Mouse (Mus musculus) intestine, embryonic 14.5 days (tissue): ENCODE data around the gene Stx1b. TPM values are rescaled to one million over a fixed set of nuclear protein-coding genes. Genes with fewer than 3 reads are reported as not detected.

Source experiments
- ATAC-seq: fragments of 200-750 bp; cut with Nextera tagmentation; replicated peaks from 2 replicates; pipeline ENCODE4 v1.8.0; 2017; ENCODE audit warnings: low read depth, moderate number of reproducible peaks, moderate TSS enrichment, moderate library complexity; ENCODE audit not compliant: low FRiP score, low TSS enrichment
- DNase-seq: peaks from one replicate; pipeline ENCODE4 v3.0.0-alpha.2; 2018; ENCODE audit warnings: low spot score
- H3K27ac ChIP-seq: fragments of 300-500 bp; sonication (generic); 2 replicates; pipeline ENCODE4 v1.5.1; 2014; ENCODE audit warnings: low read depth, mild to moderate bottlenecking, control low read depth
- H3K27me3 ChIP-seq: fragments of 300-500 bp; sonication (generic); replicated peaks from 2 replicates; pipeline ENCODE4 v1.6.1; 2014; ENCODE audit warnings: low read length, control low read depth; ENCODE audit not compliant: control insufficient read depth, insufficient read depth
- H3K36me3 ChIP-seq: fragments of 300-500 bp; sonication (generic); 2 replicates; pipeline ENCODE4 v1.6.1; 2014; ENCODE audit warnings: low read length, control low read depth; ENCODE audit not compliant: control insufficient read depth, insufficient read depth
- H3K4me1 ChIP-seq: fragments of 300-500 bp; sonication (generic); replicated peaks from 2 replicates; pipeline ENCODE4 v1.6.1; 2014; ENCODE audit warnings: low read length, control low read depth, mixed read lengths; ENCODE audit not compliant: control insufficient read depth, insufficient read depth
- H3K4me2 ChIP-seq: fragments of 300-500 bp; sonication (generic); 2 replicates; pipeline ENCODE4 v1.6.1; 2014; ENCODE audit warnings: low read length
- H3K4me3 ChIP-seq: fragments of 300-500 bp; sonication (generic); 2 replicates; pipeline ENCODE4 v1.5.1; 2014; ENCODE audit warnings: low read depth, low read length, control low read depth, mixed read lengths
- H3K9ac ChIP-seq: fragments of 300-500 bp; sonication (generic); 2 replicates; pipeline ENCODE4 v1.6.1; 2014; ENCODE audit warnings: mild to moderate bottlenecking, low read length
- H3K9me3 ChIP-seq: fragments of 300-500 bp; sonication (generic); 2 replicates; pipeline ENCODE4 v1.6.1; 2016; ENCODE audit warnings: low read length, control low read depth; ENCODE audit not compliant: control insufficient read depth
- WGBS: fragments of 180-500 bp; shearing (Covaris S2); extraction: QIAGEN DNeasy Blood & Tissue Kit; methylation state at CpG from one replicate; pipeline ENCODE4 v1.1.7; 2014; 5-methylcytosine and 5-hydroxymethylcytosine counted together
- polyA plus RNA-seq: library from polyadenylated mRNA; unstranded; fragments of >200 nt; fragmentation: Nextera tagmentation; extraction: Ambion mirVana; gene quantifications from 2 replicates; pipeline ENCODE4 v1.2.1, GENCODE M21; 2014

Stx1b gene
- 4.9 and 6.1 TPM in 2 replicates for polyA plus RNA-seq

DNA sequence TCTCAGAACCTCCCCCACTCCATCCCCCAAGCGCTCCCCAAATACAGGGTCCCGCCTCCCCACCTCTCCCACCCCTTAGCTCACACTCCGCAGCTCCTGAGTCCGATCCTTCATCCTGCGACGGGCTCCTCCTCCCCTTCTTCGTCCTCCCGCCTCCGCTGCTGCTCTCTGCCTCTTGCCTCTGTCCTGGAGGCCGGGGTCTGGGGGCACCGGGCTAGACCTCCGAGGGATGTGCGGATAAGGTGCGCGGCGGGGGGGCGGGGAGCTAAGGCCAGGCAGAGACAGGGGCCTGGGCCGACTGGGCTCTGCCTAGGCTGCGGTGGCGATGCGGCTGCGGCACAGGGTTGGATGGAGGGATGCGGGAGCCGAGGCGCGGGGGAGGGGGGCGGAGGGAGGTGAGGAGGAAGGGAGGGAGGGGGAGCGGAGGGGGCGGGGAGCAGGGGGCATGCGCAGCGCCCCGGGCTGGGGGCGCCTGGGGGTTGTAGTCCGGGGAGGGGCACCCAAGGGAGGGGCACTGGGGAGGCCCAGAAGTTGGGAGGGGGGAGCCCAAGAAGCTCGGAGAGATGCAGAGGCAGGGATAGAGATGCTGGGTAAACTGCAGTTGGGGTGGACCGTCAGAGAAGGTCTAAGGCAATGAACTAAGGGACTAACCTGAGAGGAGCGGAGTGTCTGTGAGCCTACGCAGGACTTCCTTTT is at the start of gene Stx1b, which contains the start of gene Stx4a:
TSS of gene Stx1b (minus strand) at position 374 of the 696 bp plus-strand sequence.
TSS of gene Stx4a (plus strand) at position 119 of the 696 bp plus-strand sequence.
- peak; percentile 63 for ATAC-seq
- peak; percentile 72 for DNase-seq
- H3K4me2 ChIP-seq = peak within 1 kb of the TSS; percentile 60
- peaks cover 18% of the 10 kb centered on the region for H3K4me1 ChIP-seq
- no peaks in the 10 kb centered on the region for H3K36me3 ChIP-seq
- WGBS = 5% methylated on average over 35 of the region's 38 CpGs
- 0 out of 2 replicates have a peak within 1 kb of the TSS, but pooled peaks have one; percentile 33 for H3K27ac ChIP-seq
- H3K9ac ChIP-seq = peak within 1 kb of the TSS; percentile 57
- no peaks in the 10 kb centered on the region for H3K9me3 ChIP-seq
- H3K27me3 ChIP-seq = no peaks in the 10 kb centered on the region
- peak within 1 kb of the TSS; percentile 68 for H3K4me3 ChIP-seq

DNA sequence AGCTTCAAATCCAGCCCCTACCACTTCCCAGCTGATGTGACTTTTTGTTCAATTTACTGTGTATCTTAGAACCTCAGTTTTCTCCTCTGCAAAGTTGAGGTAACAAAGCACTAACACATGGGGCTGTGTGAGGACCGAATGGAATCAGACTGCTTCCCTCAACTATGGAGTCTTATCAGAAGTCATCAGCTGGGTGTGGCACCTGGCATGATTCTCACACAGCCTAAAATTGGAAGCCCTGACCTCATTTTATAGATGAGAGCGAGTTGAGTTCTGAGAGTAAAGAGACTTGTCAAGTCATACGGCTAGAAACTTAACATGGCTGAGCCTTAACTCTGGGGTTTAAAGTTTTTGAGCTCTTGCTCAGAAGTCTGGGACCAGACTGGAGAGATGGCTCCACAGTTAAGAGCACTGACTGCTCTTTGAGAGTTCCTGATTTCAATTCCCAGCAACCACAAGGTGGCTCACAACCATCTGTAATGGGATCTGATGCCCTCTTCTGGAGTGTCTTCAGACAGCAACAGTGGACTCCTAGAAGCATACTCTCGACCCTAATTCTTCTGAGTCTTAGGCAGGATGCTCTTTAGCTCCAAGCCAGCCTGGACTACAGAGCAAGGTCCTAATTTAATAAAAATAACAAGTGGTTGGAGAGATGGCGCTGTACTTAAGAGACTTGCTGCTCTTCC is 45.9 kb upstream of the Stx1b start:
- Histone ChIP-seq H3K9ac (no peak overlapping the region), H3K4me1 (peaks cover 10% of the 10 kb centered on the region; the same call in 1 of the 2 replicates), H3K9me3 (no peaks in the 10 kb centered on the region), H3K27ac (no peak overlapping the region), H3K4me2 (no peak overlapping the region), H3K4me3 (no peak overlapping the region), H3K27me3 (no peaks in the 10 kb centered on the region), H3K36me3 (peaks cover 37% of the 10 kb centered on the region)
- no peak for DNase-seq
- 81% methylated on average over 5 of the region's 5 CpGs for WGBS
- no peak for ATAC-seq

DNA sequence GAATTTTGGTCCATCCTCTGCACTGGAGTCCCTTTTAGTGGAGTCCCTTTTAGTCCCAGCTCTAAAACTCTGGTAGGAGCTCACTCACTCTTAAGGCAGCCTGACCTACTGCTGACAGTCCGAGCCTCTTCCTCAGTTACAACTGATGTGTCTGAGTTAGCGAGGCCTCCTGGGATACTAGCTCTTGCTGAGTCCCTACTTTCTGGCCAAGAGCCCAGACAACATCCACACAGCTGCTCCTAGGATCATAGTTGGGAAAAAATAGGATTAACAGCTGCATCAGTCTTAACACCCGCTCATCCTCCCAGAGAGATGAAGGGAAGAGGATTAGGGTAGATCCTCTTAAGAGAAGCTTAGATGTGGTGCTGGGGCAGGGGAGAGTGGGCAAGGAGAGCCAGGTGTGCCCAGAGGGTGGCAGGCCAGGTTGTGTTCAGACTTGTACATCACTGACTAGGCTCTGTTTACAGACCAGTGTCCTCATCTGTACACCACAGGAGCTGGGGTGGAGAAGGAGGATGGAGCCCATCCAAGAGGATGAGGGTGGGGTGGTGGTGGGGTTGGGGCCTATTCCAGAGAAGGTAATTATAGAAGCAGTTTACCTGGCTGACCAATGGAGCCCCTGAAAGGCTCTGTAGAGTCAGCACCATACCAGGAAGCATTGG is 44.9 kb upstream of the Stx1b start:
- no peak overlapping the region for H3K9ac ChIP-seq
- peaks cover 46% of the 10 kb centered on the region for H3K36me3 ChIP-seq
- H3K4me3 ChIP-seq = no peak overlapping the region
- no peak overlapping the region for H3K27ac ChIP-seq
- peaks cover 6% of the 10 kb centered on the region; the same call in 1 of the 2 replicates for H3K4me1 ChIP-seq
- H3K27me3 ChIP-seq = no peaks in the 10 kb centered on the region
- ATAC-seq = no peak; the same call in 1 of the 2 replicates
- 61% methylated on average over 3 of the region's 3 CpGs for WGBS
- no peak for DNase-seq
- no peaks in the 10 kb centered on the region for H3K9me3 ChIP-seq
- H3K4me2 ChIP-seq = no peak overlapping the region

DNA sequence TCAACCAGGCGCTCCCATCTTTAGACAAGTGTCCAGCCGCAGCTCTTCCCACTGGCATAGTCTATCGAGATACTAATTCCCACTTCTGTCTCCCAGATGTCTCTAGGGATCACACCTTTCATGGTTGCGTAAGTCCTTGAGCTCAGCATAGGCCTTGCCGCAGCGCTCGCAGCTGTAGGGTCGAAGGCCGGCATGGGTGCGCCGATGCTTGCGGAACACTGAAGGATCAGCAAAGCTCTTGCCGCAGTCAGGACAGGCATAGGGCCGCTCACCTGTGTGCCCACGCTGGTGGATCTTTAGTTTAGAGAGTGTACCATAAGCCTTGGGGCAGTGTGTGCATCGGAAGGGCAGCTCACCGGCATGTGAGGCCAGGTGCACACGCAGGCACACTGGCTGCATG is 43.3 kb upstream of the Stx1b start:
- Histone ChIP-seq H3K9ac (no peak overlapping the region), H3K36me3 (peaks cover 43% of the 10 kb centered on the region), H3K4me3 (no peak overlapping the region), H3K4me2 (no peak overlapping the region), H3K4me1 (no peaks in the 10 kb centered on the region), H3K27me3 (no peaks in the 10 kb centered on the region), H3K27ac (no peak overlapping the region), H3K9me3 (no peaks in the 10 kb centered on the region)
- WGBS = 97% methylated on average over 18 of the region's 18 CpGs
- ATAC-seq (no peak), DNase-seq (no peak)

DNA sequence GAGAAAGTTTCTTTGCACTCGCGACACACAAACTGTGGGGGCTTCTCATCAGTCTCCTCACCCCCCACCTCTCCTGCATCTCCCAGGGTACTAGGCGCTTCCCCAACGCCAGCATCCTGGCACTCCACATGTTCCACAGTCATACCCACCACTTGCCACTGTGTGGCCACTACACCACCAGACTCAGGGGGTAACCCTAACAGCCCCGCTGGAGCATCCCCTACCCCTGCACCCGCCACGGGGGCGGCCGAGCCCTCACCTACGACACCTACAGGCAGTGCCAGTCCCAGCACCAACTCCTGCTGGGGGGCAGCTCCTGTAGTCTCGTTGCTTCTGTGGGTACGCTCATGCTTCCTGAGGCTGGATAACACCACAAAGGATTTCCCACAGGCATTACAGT is 42.1 kb upstream of the Stx1b start:
- Histone ChIP-seq H3K9ac (no peak overlapping the region), H3K4me1 (no peaks in the 10 kb centered on the region), H3K36me3 (peaks cover 39% of the 10 kb centered on the region), H3K9me3 (no peaks in the 10 kb centered on the region), H3K4me3 (no peak overlapping the region), H3K27ac (no peak overlapping the region), H3K4me2 (no peak overlapping the region), H3K27me3 (no peaks in the 10 kb centered on the region)
- ATAC-seq = no peak
- 92% methylated on average over 12 of the region's 12 CpGs for WGBS
- no peak for DNase-seq

DNA sequence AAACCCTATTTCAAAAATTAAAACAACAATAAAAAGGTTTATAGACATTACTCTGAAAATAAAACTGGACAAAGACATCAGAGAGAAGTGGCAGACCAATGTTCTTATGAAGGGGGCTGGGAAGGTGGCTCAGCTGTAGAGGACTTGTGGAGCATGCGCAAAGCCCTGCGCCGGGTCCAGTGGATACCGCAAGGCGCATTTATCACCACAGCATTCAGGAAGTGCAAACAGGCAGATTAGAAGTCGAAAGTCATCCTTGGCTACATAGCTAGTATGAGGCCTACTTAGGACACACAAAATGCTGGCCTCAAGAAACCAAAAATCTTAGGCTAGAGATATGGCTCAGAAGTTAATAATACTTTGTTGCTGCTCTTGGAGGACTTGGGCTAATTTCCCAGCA is 33.9 kb upstream of the Stx1b start:
- Histone ChIP-seq H3K4me1 (no peaks in the 10 kb centered on the region), H3K4me3 (no peak overlapping the region), H3K9me3 (no peaks in the 10 kb centered on the region), H3K4me2 (no peak overlapping the region), H3K9ac (no peak overlapping the region), H3K27me3 (no peaks in the 10 kb centered on the region), H3K27ac (no peak overlapping the region), H3K36me3 (no peaks in the 10 kb centered on the region)
- DNase-seq = no peak
- ATAC-seq = no peak
- 92% methylated on average over 6 of the region's 6 CpGs for WGBS

DNA sequence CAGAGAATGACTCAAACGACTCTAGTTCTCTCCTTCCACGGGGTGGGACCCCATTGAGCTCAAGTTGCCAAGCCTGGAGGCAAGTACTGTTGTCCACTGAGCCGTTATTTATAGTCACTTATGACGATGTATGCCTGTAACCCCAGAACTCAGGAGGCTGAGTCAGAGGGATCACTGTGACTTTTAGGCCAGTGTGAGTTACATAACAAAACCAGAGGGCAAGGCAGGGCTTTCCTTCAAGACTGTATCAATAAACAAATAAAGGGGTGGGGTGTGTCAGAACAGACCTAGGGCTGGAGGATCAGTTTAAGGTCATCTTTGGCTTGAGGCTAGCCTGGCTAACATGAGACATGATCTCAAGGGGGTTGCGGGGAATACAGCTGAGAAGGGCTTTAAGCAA is 26.6 kb upstream of the Stx1b start:
- ATAC-seq = no peak
- no peak overlapping the region for H3K4me2 ChIP-seq
- WGBS = 61% methylated on average over 5 of the region's 5 CpGs
- no peaks in the 10 kb centered on the region for H3K27me3 ChIP-seq
- H3K9me3 ChIP-seq = no peaks in the 10 kb centered on the region
- no peak overlapping the region for H3K9ac ChIP-seq
- no peak for DNase-seq
- no peaks in the 10 kb centered on the region for H3K4me1 ChIP-seq
- no peak overlapping the region for H3K27ac ChIP-seq
- no peak overlapping the region for H3K4me3 ChIP-seq
- H3K36me3 ChIP-seq = peaks cover 25% of the 10 kb centered on the region

DNA sequence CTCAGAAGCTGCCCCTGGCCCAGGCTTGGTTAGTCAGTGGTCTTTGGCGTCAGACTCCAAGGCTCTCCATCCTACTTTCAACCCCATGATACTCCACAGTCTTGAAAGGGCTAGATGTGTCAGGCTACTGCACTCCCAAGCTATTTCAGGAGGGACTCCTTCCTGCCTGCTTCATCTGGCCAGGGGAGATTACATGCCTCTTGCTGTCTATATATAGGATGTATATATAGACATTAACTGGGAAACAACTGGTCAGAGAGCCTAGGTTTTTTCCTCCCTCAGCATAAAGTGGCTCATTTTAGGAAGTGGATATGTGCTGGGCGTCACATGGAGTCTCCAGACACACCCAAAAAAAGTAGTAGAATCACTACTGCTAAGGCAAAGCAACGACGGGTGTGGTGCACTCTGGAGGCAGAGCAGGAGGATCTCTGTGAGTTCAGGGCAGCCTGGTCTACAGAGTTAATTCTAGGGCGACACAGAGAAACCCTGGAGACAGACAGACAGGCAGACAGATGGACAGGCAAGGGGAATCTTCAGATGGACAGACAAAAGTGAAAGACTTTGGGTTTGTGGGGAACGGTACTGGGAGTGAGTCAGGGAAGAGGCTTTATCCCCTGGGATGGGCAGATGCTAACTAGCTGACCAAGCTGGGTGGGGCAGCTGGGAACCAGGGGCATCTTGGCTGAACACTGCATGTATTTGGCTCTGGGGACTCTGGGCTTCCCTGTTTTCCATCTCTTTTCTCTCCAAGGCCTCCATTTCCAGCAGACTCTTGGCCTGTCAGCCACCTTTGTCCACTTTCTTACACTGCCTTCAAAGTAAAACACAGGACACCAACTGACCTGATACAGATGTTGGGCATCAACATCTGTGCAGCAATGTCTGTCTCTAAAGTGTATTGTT is 25.9 kb upstream of the Stx1b start:
- H3K9ac ChIP-seq = no peak overlapping the region
- H3K9me3 ChIP-seq = no peaks in the 10 kb centered on the region
- 75% methylated on average over 6 of the region's 6 CpGs for WGBS
- peaks cover 25% of the 10 kb centered on the region for H3K36me3 ChIP-seq
- no peak overlapping the region for H3K4me2 ChIP-seq
- no peak overlapping the region for H3K4me3 ChIP-seq
- DNase-seq = no peak
- H3K27ac ChIP-seq = no peak overlapping the region
- H3K4me1 ChIP-seq = no peaks in the 10 kb centered on the region
- H3K27me3 ChIP-seq = no peaks in the 10 kb centered on the region
- ATAC-seq = no peak
